Mouse (Mus musculus) midbrain, embryonic 14.5 days (tissue): ENCODE data around the gene Cavin4. TPM values are rescaled to one million over a fixed set of nuclear protein-coding genes. Genes with fewer than 3 reads are reported as not detected.

Experiments used
- ATAC-seq: fragments of 200-750 bp; cut with Nextera tagmentation; 2 replicates; pipeline ENCODE4 v1.8.0; 2017; ENCODE audit warnings: moderate number of reproducible peaks, moderate library complexity; ENCODE audit not compliant: low FRiP score, low TSS enrichment
- DNase-seq: peaks from one replicate; pipeline ENCODE4 v3.0.0-alpha.2; 2015
- H3K27ac ChIP-seq: fragments of 300-500 bp; sonication (generic); replicated peaks from 2 replicates; pipeline ENCODE4 v1.5.1; 2014; ENCODE audit warnings: mild to moderate bottlenecking, low read depth, low read length, moderate library complexity
- H3K27me3 ChIP-seq: fragments of 300-500 bp; sonication (generic); 2 replicates; pipeline ENCODE4 v1.6.1; 2014; ENCODE audit warnings: low read length, control low read depth, mixed read lengths; ENCODE audit not compliant: control insufficient read depth, insufficient read depth
- H3K36me3 ChIP-seq: fragments of 300-500 bp; sonication (generic); 2 replicates; pipeline ENCODE4 v1.6.1; 2014; ENCODE audit warnings: low read length, control low read depth; ENCODE audit not compliant: control insufficient read depth, insufficient read depth
- H3K4me1 ChIP-seq: fragments of 300-500 bp; sonication (generic); 2 replicates; pipeline ENCODE4 v1.6.1; 2014; ENCODE audit warnings: mild to moderate bottlenecking, antibody characterized with exemption, low read length, control low read depth; ENCODE audit not compliant: control insufficient read depth, insufficient read depth
- H3K4me2 ChIP-seq: fragments of 300-500 bp; sonication (generic); 2 replicates; pipeline ENCODE4 v1.6.1; 2014; ENCODE audit warnings: mild to moderate bottlenecking, low read length, moderate library complexity
- H3K4me3 ChIP-seq: fragments of 300-500 bp; sonication (generic); replicated peaks from 2 replicates; pipeline ENCODE4 v1.5.1; 2014; ENCODE audit warnings: low read depth, low read length
- H3K9ac ChIP-seq: fragments of 300-500 bp; sonication (generic); replicated peaks from 2 replicates; pipeline ENCODE4 v1.6.1; 2014; ENCODE audit warnings: mild to moderate bottlenecking, low read length, moderate library complexity
- H3K9me3 ChIP-seq: fragments of 300-500 bp; sonication (generic); 2 replicates; pipeline ENCODE4 v1.6.1; 2016; ENCODE audit warnings: low read length, control low read depth, mixed read lengths; ENCODE audit not compliant: control insufficient read depth
- WGBS: fragments of 180-500 bp; shearing (Covaris S2); extraction: QIAGEN DNeasy Blood & Tissue Kit; methylation state at CpG from one replicate; pipeline ENCODE4 v1.1.7; 2014; 5-methylcytosine and 5-hydroxymethylcytosine counted together
- polyA plus RNA-seq: library from polyadenylated mRNA; unstranded; fragments of >200 nt; fragmentation: Nextera tagmentation; extraction: Ambion mirVana; gene quantifications from 2 replicates; pipeline ENCODE4 v1.2.1, GENCODE M21; 2014

Gene Cavin4
- polyA plus RNA-seq, 1 experiment from 2014 or later, result 3.4 TPM

DNA sequence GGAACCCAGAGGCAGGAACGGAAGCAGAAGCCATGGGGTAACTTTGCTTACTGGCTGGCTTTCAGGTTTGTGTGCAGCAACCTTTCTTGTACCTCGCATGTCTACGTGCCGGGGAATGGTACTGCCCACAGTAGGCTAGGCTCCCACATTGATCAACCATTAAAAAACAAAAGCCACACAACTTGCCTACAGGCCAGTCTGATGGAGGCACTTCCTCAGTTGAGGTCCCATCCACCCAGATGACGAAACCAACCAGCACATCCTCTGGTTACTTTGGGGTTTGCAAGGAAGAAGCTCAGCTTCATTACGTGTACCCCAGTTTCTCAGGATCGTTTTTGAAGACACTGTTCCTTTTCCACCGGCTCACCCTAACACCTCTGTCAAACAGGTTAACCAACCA lies 6.8 kb upstream of the Cavin4 start:
- H3K9me3 ChIP-seq, result no peaks in the 10 kb centered on the region
- H3K4me2 ChIP-seq, result no peak overlapping the region
- peaks cover 89% of the 10 kb centered on the region for H3K36me3 ChIP-seq
- no peak overlapping the region for H3K4me3 ChIP-seq
- DNase-seq (no peak), ATAC-seq (no peak)
- no peak overlapping the region for H3K9ac ChIP-seq
- H3K4me1 ChIP-seq, result no peaks in the 10 kb centered on the region
- H3K27ac ChIP-seq, result no peak overlapping the region
- no peaks in the 10 kb centered on the region for H3K27me3 ChIP-seq
- 96% methylated on average over 8 of the region's 8 CpGs for WGBS

- H3K36me3 ChIP-seq, result peaks cover 88% of the 10 kb centered on the region
- WGBS, result 92% methylated on average over 4 of the region's 4 CpGs
- H3K27ac ChIP-seq, result no peak overlapping the region
- no peak overlapping the region for H3K9ac ChIP-seq
- ATAC-seq (no peak), DNase-seq (no peak)
- H3K27me3 ChIP-seq, result no peaks in the 10 kb centered on the region
- H3K4me2 ChIP-seq, result no peak overlapping the region
- H3K4me1 ChIP-seq, result no peaks in the 10 kb centered on the region
- H3K9me3 ChIP-seq, result no peaks in the 10 kb centered on the region
- no peak overlapping the region for H3K4me3 ChIP-seq
These were observed 3.2 kb upstream of the Cavin4 start for GRCm38 (mm10) chr4:48660144-48660543.

- no peak overlapping the region for H3K4me3 ChIP-seq
- H3K9me3 ChIP-seq, result no peaks in the 10 kb centered on the region
- no peaks in the 10 kb centered on the region for H3K27me3 ChIP-seq
- H3K36me3 ChIP-seq, result peaks cover 87% of the 10 kb centered on the region
- H3K9ac ChIP-seq, result no peak overlapping the region
- H3K4me1 ChIP-seq, result no peaks in the 10 kb centered on the region
- no peak overlapping the region for H3K27ac ChIP-seq
- 90% methylated on average over 7 of the region's 7 CpGs for WGBS
- no peak overlapping the region for H3K4me2 ChIP-seq
- no peak for DNase-seq
- no peak for ATAC-seq
These were observed 2.4 kb upstream of the Cavin4 start for GRCm38 (mm10) chr4:48660619-48661575.

DNA sequence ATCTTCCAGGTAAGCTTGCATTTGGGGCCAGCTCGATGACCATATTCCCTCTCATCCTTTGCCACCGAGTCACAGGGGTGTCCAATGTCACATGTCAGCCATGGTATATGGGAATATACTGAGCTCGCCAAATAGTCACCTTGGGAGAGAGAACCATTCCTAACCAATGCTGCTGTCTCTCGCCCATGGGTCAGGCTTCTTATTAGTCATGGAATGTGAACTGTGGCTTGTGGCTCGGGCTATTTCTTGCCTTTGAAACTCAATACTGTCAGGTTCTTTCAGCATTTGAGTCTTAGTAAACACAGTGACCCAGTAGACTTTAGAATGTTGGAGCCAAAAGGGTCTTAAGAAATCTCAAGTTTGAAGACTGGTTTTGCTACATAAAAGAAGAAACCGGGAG lies 707 bp downstream of the Cavin4 start:
- ATAC-seq (no peak), DNase-seq (no peak)
- H3K9me3 ChIP-seq, result no peaks in the 10 kb centered on the region
- H3K9ac ChIP-seq, result no peak overlapping the region
- H3K4me3 ChIP-seq, result no peak overlapping the region
- no peak overlapping the region for H3K27ac ChIP-seq
- no peaks in the 10 kb centered on the region for H3K4me1 ChIP-seq
- H3K27me3 ChIP-seq, result no peaks in the 10 kb centered on the region
- WGBS, result 94% methylated on average over 6 of the region's 6 CpGs
- no peak overlapping the region for H3K4me2 ChIP-seq
- H3K36me3 ChIP-seq, result peaks cover 62% of the 10 kb centered on the region

DNA sequence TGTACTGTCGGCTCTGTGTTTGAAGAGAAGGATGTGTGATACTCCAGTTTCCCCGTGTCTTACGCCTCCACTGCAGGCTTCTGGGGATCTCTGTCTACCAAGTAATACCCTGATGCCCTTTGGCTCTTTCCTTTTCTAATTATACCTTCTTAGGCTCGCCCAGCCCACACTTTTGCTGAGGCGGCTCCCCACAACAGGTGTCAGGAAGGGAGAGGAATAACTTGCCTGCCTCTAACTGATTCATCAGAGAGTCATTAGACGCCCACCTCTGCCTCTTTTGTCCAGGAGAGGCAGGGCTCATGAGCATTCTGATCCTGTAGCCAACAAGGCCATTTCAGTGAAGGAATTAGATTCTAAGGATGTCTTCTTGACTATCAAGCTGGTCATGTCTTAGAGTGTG lies 4.0 kb downstream of the Cavin4 start:
- Histone ChIP-seq H3K4me1 (no peaks in the 10 kb centered on the region), H3K9me3 (no peaks in the 10 kb centered on the region), H3K27me3 (no peaks in the 10 kb centered on the region), H3K36me3 (peaks cover 48% of the 10 kb centered on the region), H3K27ac (no peak overlapping the region), H3K9ac (no peak overlapping the region), H3K4me2 (no peak overlapping the region), H3K4me3 (no peak overlapping the region)
- 94% methylated on average over 6 of the region's 6 CpGs for WGBS
- ATAC-seq (no peak), DNase-seq (no peak)

DNA sequence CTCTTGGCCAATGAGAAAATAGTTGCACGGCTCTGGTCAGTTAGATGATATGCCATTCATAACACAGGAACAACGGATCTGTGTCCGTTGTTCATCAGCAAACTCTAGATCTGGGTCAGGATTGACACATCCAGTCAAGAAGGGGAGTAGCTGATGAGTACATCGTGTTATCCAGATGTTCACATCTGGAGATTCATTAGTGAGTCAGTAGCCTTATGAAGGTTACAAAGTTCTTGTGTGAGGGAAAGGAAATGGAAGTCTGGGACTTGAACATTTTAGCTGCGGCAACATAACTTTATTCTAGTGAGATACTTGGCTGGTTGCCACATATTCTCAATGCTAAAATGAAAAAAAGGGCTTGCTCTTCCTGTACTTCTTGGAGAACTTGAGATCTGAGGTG lies 9.6 kb downstream of the Cavin4 start:
- H3K9me3 ChIP-seq, result no peaks in the 10 kb centered on the region
- H3K27ac ChIP-seq, result no peak overlapping the region
- peaks cover 51% of the 10 kb centered on the region for H3K36me3 ChIP-seq
- no peaks in the 10 kb centered on the region for H3K4me1 ChIP-seq
- H3K4me2 ChIP-seq, result no peak overlapping the region
- no peak overlapping the region for H3K9ac ChIP-seq
- no peak overlapping the region for H3K4me3 ChIP-seq
- DNase-seq, result no peak
- no peaks in the 10 kb centered on the region for H3K27me3 ChIP-seq
- ATAC-seq, result no peak
- WGBS, result 96% methylated on average over 5 of the region's 5 CpGs

DNA sequence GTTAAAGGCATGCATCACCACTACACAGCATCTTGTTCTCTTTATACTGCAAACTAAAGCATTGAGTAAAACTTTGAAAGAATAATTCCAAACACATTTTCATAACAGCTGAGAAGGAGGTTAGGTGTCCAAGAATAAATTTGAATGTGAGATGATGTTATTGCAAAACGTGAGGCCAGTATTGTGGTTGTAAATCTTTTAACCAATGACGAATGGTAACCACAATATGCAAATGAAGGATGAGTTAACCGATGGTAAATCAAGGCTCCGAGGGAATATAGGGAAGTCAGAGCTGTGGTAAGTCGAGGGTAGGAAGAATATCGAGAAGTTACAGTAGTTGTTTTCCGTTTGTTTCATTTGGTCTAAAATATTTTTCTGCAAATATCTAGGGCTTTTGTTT lies 11.1 kb downstream of the Cavin4 start:
- no peak for DNase-seq
- Histone ChIP-seq H3K36me3 (peaks cover 48% of the 10 kb centered on the region), H3K9me3 (no peaks in the 10 kb centered on the region), H3K4me2 (no peak overlapping the region), H3K27me3 (no peaks in the 10 kb centered on the region), H3K27ac (no peak overlapping the region), H3K4me1 (no peaks in the 10 kb centered on the region), H3K4me3 (no peak overlapping the region), H3K9ac (no peak overlapping the region)
- ATAC-seq, result no peak
- 90% methylated on average over 7 of the region's 7 CpGs for WGBS

GRCm38 (mm10) chr4:48676570-48677185 lies 13.4 kb downstream of the Cavin4 start:
- ATAC-seq (no peak), DNase-seq (no peak)
- Histone ChIP-seq H3K4me2 (no peak overlapping the region), H3K4me3 (no peak overlapping the region), H3K36me3 (peaks cover 36% of the 10 kb centered on the region), H3K27me3 (no peaks in the 10 kb centered on the region), H3K27ac (no peak overlapping the region), H3K9ac (no peak overlapping the region), H3K9me3 (no peaks in the 10 kb centered on the region), H3K4me1 (no peaks in the 10 kb centered on the region)
- 87% methylated on average over 13 of the region's 13 CpGs for WGBS

GRCm38 (mm10) chr4:48677276-48677675 lies 14.0 kb downstream of the Cavin4 start:
- Histone ChIP-seq H3K4me2 (no peak overlapping the region), H3K4me1 (no peaks in the 10 kb centered on the region), H3K27ac (no peak overlapping the region), H3K9ac (no peak overlapping the region), H3K9me3 (no peaks in the 10 kb centered on the region), H3K36me3 (peaks cover 30% of the 10 kb centered on the region), H3K27me3 (no peaks in the 10 kb centered on the region), H3K4me3 (no peak overlapping the region)
- DNase-seq (no peak), ATAC-seq (no peak)
- WGBS, result 94% methylated on average over 8 of the region's 8 CpGs
